Mouse (Mus musculus): ENCODE measurements around the gene Atxn1.

The Atxn1 gene

GRCm38 (mm10) chr13:45857416-45857815 is 107.4 kb downstream of the Atxn1 start:
- DNase-seq: no peak

- no peak for DNase-seq
These were observed 110.3 kb downstream of the Atxn1 start for GRCm38 (mm10) chr13:45854531-45854930.

- DNase-seq: no peak
These were observed 111.1 kb downstream of the Atxn1 start for GRCm38 (mm10) chr13:45853691-45854090.

GRCm38 (mm10) chr13:45852288-45852687 is 112.5 kb downstream of the Atxn1 start:
- no peak for DNase-seq

GRCm38 (mm10) chr13:45851746-45852145 is 113.1 kb downstream of the Atxn1 start:
- DNase-seq: no peak

GRCm38 (mm10) chr13:45851156-45851555 is 113.7 kb downstream of the Atxn1 start:
- no peak for DNase-seq

- DNase-seq: no peak
These were observed 114.4 kb downstream of the Atxn1 start for GRCm38 (mm10) chr13:45850181-45850974.

GRCm38 (mm10) chr13:45849145-45850023 is 115.4 kb downstream of the Atxn1 start:
- DNase-seq: no peak

- DNase-seq: no peak
These were observed 122.2 kb downstream of the Atxn1 start for GRCm38 (mm10) chr13:45842511-45843055.

- no peak for DNase-seq
These were observed 124.9 kb downstream of the Atxn1 start for GRCm38 (mm10) chr13:45839901-45840300.

GRCm38 (mm10) chr13:45837609-45838220 is 127.1 kb downstream of the Atxn1 start:
- DNase-seq: no peak

GRCm38 (mm10) chr13:45836377-45837054 is 128.3 kb downstream of the Atxn1 start:
- DNase-seq: no peak

GRCm38 (mm10) chr13:45834300-45834699 is 130.5 kb downstream of the Atxn1 start:
- DNase-seq: no peak

- DNase-seq: no peak
These were observed 132.0 kb downstream of the Atxn1 start for GRCm38 (mm10) chr13:45832695-45833350.

- DNase-seq: no peak
These were observed 135.4 kb downstream of the Atxn1 start for GRCm38 (mm10) chr13:45829341-45829936.

- no peak for DNase-seq
These were observed 136.8 kb downstream of the Atxn1 start for GRCm38 (mm10) chr13:45828035-45828434.

GRCm38 (mm10) chr13:45827619-45828018 is 137.2 kb downstream of the Atxn1 start:
- DNase-seq: no peak

- DNase-seq: no peak
These were observed 137.7 kb downstream of the Atxn1 start for GRCm38 (mm10) chr13:45827046-45827596.

- DNase-seq: no peak
These were observed 142.3 kb downstream of the Atxn1 start for GRCm38 (mm10) chr13:45822491-45822829.

GRCm38 (mm10) chr13:45821764-45822490 is 142.9 kb downstream of the Atxn1 start:
- no peak for DNase-seq
